Mouse (Mus musculus) NIH3T3 (cell line): ENCODE results near the gene Cstb.

ENCODE experiments used
- DNase-seq: peaks from one replicate; pipeline ENCODE4 v3.0.0-alpha.2; 2012; ENCODE audit warnings: low read depth

The Cstb gene

GRCm38 (mm10) chr10:78461767-78462166 lies 36.3 kb downstream of the Cstb start:
- DNase-seq: no peak

- DNase-seq: no peak
These were observed 37.7 kb downstream of the Cstb start for GRCm38 (mm10) chr10:78462945-78463768.

- DNase-seq: no peak
These were observed 38.3 kb downstream of the Cstb start for GRCm38 (mm10) chr10:78463769-78464167.

- DNase-seq: no peak
These were observed 38.8 kb downstream of the Cstb start for GRCm38 (mm10) chr10:78464201-78464791.

- peak; percentile 99 for DNase-seq
These were observed 39.3 kb downstream of the Cstb start, which contains the start of gene Pdxk for GRCm38 (mm10) chr10:78464792-78465207. Pdxk (minus strand) TSS chr10:78464975.

GRCm38 (mm10) chr10:78465472-78465871 lies 40.0 kb downstream of the Cstb start:
- DNase-seq: no peak

GRCm38 (mm10) chr10:78466647-78467046 lies 41.2 kb downstream of the Cstb start:
- DNase-seq: peak; percentile 55

GRCm38 (mm10) chr10:78467761-78468310 lies 42.4 kb downstream of the Cstb start:
- peak; percentile 91 for DNase-seq

- DNase-seq: peak; percentile 97
These were observed 45.3 kb downstream of the Cstb start for GRCm38 (mm10) chr10:78470582-78471313.

- DNase-seq: peak; percentile 61
These were observed 46.6 kb downstream of the Cstb start for GRCm38 (mm10) chr10:78472046-78472445.

GRCm38 (mm10) chr10:78473434-78473833 lies 48.0 kb downstream of the Cstb start:
- no peak for DNase-seq

GRCm38 (mm10) chr10:78474759-78475158 lies 49.3 kb downstream of the Cstb start:
- no peak for DNase-seq

- DNase-seq: no peak
These were observed 51.4 kb downstream of the Cstb start for GRCm38 (mm10) chr10:78476821-78477220.
